Mouse (Mus musculus) gastrocnemius, postnatal 25 days (tissue): Measurements from ENCODE around the gene Fbxo46. TPM values are rescaled to one million over a fixed set of nuclear protein-coding genes. Genes with fewer than 3 reads are reported as not detected.
"Not testable (repeated sequence)": the region's sequence is repeated elsewhere in the genome, so short reads cannot be mapped to it uniquely, and the experiment has no call there.

Source experiments
- DNase-seq: peaks from one replicate; pipeline ENCODE4 v3.0.0; 2022
- long read RNA-seq, 2 experiments: library from polyadenylated mRNA; stranded (forward); transcript quantifications; one replicate each; pipeline ENCODE4 v2.0.0; 2021
- total RNA-seq, 2 experiments: library from RNA; stranded (reverse); gene quantifications; 1 replicate in 1 of 2; 2 replicates in 1 of 2; pipeline ENCODE4 v1.2.3; 2021

Gene Fbxo46
- total RNA-seq: 1 to 10 TPM; 2.9 TPM
- long read RNA-seq, experiment 1, full-length matches to known transcripts: 2 of 4 reads
- long read RNA-seq, experiment 1, partial matches to known transcripts: 0 of 4 reads
- long read RNA-seq, experiment 1, other reads (novel, unspliced or antisense): 2 of 4 reads
- long read RNA-seq, experiment 2, full-length matches to known transcripts: 3 of 6 reads
- long read RNA-seq, experiment 2, partial matches to known transcripts: 0 of 6 reads
- long read RNA-seq, experiment 2, other reads (novel, unspliced or antisense): 3 of 6 reads

DNA sequence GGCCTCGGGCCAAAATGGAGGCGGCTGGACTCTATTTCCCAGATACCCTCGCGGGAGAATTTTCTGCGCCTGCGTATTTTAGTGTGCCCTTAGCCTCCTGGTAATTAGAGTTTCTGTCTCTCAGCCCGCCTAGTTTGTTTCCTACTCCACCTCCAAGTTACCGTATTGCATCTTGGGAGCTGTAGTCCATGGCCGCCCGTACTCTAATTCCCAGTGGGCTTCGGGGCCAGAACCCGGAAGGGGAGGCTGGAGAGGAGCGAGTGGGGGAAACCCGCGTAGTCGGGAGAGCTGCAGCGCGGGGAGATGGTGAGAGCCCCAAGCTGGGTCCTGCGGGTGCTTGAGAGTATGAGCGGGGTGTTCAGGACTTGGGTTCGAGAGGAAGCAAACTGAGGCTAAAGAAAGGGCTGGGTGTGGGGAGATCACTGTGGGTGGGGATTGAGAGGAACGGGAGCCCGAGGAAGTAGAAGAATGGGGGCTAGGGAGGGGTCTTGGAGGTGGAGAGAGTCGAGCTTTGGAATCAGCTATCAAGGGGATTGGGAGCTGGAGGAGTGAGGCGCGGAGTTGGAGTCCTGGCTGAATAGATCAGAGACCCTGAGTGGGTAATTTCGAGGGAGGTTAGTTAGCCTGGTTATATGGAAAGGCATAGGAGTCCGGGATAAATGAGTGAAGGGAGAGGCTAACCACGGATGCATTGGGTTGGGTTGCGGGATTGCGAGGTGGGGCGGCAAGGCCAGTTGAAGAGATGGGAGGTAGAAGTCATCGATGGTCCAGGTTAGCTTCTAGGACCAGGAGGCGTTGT lies at the start of gene Fbxo46:
Gene Fbxo46 (plus strand): TSS at position 229 of the 799 bp plus-strand sequence.
- peak; percentile 95 for DNase-seq

DNA sequence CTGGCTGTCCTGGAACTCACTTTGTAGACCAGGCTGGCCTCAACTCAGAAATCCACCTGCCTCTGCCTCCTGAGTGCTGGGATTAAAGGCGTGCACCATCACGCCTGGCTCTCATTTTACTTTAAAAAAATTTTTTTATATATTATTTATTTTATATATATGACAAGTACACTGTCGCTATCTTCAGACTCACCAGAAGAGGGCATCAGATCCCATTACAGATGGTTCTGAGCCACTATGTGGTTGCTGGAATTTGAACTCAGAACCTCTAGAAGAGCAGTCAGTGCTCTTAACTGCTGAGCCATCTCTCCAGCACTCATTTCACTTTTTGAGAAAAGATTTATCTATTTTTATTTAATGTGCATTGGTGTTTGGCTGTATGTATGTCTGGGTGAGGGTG lies 48.6 kb upstream of the Fbxo46 start:
- DNase-seq: not testable (repeated sequence)

DNA sequence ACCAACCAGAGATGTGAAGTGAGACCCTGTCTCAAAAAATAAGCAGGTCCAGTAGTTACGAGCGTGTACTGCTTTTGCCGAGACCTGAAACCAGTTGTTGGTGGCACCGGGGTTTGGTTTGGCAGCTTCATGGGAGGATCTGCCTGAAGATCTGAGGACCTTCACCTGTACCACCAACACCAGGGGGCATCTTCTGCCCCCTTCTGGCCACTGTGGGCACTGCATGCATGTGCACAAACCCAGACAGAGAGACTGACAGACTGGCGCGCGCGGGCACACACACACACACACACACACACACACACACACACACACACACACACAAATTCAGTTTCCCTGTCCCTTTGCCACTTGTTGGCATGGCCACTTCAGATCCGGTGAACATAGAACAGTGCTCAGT lies 46.2 kb upstream of the Fbxo46 start:
- DNase-seq: no peak

DNA sequence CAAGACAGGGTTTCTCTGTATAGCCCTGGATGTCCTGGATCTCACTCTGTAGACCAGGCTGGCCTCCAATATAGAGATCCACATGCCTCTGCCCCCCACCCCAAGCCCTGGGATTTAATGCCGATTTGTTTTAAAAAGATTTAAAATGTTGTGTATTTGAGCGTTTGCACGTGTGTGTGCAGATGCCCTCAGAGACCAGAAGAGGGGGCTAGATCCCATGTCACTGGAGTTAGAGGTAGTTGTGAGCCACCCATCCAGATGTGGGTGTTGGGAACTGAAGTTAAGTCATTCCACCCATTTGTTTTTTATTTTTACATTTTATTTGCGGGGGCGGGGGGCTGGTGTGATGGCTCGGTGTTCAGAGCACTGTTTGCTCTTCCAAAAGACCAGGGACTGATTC lies 45.2 kb upstream of the Fbxo46 start:
- DNase-seq: no peak

DNA sequence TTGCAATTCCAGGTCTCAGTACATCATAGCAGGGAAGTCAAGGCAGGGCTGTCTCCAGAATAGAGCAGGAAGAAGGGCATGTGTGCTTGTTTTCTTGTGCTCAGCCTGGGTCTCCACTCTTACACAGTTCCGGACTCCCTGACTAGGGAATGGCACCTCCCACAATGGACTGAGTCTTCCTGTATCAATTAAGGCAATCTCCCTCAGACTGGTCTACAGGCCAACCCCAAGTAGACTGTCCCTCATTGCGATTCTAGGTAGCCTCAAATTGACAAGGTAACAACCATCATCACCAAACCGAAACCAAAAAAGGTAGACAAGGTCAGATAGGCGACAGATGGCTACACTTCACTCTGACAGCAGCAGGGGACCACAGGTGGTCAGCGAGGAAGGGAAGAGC lies 44.4 kb upstream of the Fbxo46 start:
- DNase-seq: no peak

DNA sequence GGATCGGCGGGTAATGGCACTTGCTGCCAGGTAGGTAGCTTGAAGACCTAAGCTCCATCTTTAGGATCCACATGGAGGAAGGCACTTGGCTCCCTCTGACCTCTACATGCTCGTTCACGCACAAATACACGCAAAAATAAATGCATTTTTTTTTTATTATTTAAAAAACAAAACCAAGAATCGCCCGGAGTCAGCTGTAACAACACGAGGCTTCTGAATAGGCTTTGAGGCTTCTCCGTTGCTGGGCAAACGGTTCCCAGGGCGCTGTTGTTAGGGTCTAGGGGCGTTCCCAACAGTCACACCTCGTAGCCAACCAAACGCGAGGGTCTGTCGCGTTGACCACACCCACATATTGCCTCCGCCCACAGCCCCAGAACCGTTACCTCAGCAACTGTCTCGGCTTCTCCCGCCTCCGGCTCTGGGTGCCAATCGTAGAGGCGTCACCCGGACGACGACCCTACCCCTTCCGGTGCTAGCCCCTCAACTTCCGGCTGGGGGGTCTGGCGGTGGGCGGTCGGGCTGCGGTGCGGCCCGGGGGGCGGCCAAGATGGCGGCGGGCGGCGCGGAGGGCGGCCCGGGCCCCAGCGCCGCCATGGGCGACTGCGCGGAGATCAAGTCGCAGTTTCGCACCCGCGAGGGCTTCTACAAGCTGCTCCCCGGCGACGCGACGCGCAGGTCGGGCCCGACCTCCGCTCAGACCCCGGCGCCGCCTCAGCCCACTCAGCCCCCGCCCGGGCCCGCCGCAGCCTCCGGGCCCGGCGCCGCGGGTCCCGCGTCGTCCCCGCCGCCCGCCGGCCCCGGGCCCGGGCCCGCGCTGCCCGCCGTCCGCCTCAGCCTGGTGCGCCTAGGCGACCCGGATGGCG lies 43.7 kb upstream of the Fbxo46 start, which contains the start of gene Dmwd:
Gene Dmwd (plus strand): TSS at position 505 of the 863 bp plus-strand sequence.
- peak; percentile 95 for DNase-seq

DNA sequence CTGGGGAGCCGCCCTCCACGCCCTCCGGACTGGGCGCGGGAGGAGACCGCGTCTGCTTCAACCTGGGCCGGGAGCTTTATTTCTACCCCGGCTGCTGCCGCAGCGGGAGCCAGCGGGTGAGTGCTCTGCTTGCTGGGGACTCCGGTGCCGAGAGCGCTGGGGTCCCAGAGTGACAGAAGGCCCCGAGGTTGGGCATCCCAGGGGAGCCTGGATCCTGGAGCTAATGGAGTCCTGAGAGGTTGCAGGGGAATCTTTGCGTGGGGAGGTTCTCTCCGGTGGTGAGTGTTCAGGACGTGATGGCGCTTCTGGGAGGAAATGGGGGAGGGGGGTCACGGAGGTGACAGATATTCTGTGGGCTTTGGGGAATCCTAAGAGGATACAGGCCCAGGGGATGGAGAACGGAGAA lies 43.1 kb upstream of the Fbxo46 start:
- DNase-seq: no peak

DNA sequence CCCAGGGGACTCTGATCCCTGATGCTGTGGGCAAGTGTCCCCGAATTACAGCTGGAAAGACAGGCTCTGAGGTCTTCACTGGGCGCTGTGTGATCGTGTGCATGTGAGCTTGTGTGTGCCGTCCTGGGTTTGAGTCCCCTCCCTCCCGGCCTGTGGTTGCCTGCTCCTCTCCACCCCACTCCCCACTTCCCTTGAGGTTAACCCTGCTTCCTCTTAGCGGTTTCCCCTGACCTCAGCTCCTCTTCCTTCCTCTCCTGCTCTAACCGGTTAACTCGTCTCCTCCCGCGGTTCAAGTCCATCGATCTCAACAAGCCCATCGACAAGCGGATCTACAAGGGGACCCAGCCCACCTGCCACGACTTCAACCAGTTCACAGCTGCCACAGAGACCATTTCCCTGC lies 41.9 kb upstream of the Fbxo46 start:
- peak; percentile 41 for DNase-seq

DNA sequence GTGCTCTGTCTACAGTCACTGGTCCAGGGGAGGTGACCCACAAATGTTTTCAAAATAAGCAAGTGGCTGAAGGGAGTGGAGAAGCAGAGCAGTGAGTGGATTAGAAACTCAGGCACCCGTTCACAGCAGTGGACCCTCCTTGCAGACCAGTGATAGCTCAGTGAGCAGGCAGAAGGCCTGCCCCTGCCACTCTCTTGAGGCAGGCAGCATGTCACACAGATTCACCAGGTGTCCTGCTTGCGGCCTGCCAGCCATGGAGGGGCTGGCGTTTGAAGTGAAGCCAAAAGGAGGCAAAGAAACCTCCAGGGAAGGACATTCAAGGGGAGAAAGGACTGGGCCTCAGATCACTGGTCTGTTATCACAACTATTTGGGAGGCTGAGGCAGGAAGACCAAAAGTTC lies 40.9 kb upstream of the Fbxo46 start:
- no peak for DNase-seq

DNA sequence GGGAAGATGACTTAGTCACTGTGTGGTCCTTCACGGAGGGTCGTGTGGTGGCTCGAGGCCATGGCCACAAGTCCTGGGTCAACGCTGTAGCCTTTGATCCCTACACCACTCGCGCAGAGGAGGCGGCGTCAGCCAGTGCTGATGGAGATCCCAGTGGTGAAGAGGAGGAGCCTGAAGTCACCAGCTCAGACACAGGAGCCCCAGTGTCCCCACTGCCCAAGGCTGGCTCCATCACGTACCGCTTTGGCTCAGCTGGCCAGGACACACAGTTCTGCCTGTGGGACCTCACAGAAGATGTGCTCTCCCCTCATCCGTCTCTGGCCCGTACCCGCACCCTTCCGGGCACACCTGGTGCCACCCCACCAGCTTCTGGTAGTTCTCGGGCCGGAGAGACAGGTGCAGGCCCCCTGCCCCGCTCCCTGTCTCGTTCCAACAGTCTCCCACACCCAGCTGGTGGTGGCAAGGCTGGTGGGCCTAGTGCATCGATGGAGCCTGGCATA lies 39.2 kb upstream of the Fbxo46 start:
- no peak for DNase-seq

DNA sequence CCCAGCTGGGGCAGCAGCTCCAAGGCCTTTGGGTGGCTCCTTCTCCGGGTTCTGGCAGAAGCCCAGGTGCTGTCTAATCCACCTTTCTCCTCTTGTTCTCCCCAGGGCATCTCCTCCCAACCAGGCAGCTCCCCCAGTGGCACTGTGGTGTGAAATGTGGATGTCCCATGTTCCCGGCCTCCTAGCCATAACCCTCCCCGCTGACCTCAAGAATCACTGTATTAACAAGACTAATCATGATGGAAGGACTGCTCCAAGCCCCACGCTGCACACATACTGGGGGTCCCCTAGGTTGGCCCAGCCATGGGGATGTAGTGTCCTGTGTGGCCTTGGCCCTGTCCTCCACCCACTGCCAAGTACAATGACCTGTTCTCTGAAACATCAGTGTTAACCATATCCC lies 37.5 kb upstream of the Fbxo46 start:
- DNase-seq: no peak

DNA sequence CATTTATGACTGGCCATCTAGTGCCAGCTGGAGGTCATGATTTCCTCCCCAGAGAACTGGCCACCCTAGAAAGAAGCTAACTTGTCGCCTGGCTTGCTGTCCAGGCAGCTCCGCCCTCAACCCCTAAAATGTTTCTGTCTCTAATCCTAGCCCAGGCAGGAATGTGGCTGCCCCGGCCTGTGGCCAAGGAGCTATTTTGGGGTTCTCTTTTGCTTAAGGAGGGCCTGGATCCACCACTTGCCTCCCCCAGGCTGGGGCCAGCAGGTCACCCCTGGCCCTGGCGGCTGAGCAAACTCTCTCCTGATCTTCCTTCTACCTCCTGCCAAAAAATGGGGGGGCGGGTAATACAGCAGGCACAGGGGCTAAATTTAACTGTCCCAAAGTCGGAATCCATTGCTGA lies 36.6 kb upstream of the Fbxo46 start:
- peak; percentile 91 for DNase-seq

DNA sequence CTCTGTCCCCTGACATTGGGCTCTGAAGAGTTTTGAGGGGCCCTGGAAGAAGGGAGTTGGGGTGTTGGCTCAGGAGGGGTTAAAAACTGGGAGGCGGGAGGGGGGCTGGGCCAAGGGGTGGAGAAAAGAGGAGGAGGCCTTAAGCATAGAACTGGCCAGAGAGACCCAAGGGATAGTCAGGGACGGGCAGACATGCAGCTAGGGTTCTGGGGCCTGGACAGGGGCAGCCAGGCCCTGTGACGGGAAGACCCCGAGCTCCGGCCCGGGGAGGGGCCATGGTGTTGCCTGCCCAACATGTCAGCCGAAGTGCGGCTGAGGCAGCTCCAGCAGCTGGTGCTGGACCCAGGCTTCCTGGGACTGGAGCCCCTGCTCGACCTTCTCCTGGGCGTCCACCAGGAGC lies 36.0 kb upstream of the Fbxo46 start, which contains the start of gene Dmpk:
Gene Dmpk (plus strand): TSS at position 149 of the 400 bp plus-strand sequence.
- DNase-seq: peak; percentile 65

DNA sequence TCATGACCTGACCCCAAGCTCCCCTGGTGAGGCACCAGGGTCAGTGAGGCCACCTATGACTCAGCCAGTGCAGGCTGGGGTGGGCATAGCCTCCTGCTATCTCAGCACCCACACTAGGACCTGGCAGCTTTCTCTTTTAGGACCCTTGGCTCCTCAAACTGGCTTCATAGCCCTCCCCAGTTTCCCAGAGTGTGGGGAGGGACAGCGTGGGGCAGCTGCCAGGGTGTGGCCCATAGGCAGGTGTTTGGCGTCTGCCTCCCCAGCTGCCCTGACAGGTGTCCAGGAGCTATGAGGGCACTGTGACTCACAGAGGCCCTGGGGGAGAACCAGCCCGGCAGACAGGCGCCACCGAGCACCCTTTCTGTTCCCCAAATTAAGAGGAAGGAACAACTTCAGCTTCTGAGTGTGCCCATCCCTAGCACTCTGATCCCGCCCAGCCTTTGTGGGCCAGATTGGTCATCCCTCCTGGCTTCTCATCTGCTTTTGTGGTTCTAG lies 35.3 kb upstream of the Fbxo46 start:
- peak; percentile 80 for DNase-seq

DNA sequence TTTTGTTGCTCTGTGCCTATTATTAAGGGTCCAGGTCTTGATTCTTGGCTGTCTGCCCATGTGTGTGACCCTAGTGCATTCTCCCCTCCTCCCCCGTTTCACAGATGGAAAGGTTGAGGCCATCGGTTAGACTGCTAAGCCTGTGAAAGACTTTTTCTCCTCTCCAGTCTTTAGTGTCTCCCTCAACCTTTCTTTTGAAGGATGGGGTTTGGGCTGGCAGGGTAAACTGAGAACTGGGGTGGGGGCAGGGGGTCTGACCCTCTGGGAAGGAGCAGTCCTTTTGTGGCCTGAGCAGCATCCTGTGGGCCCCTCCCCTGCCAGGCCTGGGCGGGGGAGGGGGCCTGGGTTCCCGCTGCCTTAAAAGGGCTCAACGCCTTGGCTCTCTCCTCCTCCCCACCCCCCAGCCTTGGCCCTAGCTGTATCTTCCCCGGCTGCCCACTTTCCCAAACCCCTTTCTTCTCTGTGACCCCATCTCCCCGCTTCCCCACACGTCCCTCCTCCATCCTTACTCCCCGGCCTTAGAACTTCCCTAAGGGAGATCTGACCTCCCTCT lies 34.7 kb upstream of the Fbxo46 start:
- DNase-seq: no peak

DNA sequence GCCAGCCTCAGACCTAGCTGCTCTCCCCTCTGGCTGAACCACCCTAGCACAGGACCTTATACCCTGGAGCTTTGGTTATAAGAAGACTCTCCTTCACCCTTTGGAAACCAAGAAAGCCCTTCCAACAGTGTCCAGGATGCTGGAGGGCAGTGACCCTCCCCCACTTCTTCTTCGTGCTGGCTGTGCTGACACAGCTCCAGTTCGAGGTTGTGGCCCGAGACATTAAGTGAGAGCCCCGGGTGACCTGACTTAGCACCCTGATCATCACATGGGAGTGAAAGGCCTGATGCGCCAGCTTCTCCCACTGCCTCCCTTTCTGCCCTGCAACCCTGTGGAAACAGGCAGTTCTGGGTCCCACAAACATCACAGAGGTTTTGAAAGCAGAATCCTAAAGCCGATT lies 34.2 kb upstream of the Fbxo46 start:
- DNase-seq: no peak

DNA sequence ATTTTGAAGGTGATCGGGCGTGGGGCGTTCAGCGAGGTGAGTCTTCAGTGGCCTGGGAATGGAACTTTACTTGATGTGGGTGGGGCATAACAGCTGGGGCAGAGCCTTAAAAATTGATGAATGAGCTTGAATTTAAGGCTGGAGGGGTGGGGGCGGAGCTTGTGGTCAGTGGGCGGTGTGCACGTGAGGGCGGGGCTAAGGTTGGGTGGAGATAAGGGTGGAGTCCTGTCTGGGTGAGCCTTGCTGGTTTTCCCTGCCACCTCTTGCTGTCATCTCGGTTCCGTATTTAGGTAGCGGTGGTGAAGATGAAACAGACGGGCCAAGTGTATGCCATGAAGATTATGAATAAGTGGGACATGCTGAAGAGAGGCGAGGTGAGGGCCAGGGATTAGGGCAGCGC lies 33.6 kb upstream of the Fbxo46 start:
- peak; percentile 48 for DNase-seq

DNA sequence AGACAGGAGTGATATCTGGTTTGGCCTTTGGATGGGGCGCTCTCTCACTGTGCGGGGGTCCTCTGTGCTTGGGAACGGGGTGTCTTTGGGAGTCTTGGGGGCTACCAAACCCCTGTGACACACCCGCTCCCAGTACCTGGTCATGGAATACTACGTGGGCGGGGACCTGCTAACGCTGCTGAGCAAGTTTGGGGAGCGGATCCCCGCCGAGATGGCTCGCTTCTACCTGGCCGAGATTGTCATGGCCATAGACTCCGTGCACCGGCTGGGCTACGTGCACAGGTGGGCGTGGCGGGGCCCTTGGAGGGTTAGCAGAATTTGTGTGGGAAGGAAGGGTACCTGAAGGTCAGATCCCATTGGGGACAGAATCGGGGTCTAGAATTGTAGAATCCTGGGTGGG lies 32.9 kb upstream of the Fbxo46 start:
- no peak for DNase-seq

DNA sequence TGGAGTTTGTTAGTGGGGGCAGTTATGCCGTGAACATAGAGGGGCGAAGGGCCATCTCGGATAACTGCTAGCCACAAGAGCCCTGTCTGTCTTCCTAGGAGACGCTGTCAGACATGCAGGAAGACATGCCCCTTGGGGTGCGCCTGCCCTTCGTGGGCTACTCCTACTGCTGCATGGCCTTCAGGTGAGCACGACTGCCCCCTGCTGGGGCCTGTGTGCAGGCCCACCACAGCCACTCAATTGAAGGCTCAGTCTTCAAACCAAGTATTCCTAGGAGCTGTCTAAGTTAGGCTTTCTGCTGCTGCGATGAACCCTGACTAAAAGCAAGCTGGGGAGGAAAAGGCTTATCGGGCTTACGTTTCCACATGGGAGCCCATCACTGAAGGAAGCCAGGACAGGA lies 30.8 kb upstream of the Fbxo46 start:
- peak; percentile 54 for DNase-seq

DNA sequence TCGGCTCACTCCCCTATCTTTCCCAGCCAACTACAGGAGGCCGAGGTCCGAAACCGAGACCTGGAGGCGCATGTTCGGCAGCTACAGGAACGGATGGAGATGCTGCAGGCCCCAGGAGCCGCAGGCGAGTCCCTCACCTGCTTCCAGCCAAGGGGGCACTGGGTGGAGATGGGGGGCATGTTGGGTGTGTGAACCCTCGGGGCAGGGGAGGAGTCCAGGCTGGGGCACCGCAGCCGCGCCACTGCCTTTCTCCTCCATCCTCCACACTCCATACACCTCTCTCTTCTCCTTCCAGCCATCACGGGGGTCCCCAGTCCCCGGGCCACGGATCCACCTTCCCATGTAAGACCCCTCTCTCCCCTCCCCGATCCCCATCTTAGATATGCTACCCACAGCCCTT lies 27.7 kb upstream of the Fbxo46 start:
- DNase-seq: no peak

DNA sequence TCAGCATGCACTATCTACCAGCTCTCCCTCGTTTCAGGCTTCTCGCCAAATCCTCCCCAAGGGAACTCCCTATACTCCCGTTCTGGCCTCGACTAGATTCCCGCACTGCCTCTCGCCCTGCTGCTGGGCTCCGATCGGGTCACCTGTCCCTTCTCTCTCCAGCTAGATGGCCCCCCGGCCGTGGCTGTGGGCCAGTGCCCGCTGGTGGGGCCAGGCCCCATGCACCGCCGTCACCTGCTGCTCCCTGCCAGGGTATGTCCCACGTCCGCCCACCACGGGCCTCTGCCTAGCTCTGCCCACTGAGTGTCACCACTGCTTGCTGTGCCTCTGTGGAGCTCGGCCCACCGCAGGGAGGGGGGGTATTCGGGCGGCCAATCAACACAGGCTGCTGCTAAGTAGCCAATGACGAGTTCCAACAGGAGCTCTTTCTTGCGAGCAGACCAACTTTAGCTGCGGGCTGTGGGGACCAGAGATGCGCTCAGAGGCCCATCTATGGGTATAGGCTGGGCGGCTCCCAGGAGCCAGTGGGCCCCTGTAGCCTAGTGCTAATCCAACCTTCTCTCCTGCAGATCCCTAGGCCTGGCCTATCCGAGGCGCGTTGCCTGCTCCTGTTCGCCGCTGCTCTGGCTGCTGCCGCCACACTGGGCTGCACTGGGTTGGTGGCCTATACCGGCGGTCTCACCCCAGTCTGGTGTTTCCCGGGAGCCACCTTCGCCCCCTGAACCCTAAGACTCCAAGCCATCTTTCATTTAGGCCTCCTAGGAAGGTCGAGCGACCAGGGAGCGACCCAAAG lies 27.1 kb upstream of the Fbxo46 start:
- peak; percentile 71 for DNase-seq
